Mouse (Mus musculus) cerebellum, adult 2 months (tissue): ENCODE data around the gene Grid1.

Experiments
- CTCF ChIP-seq: fragments of 200-500 bp; IDR thresholded peaks from 2 replicates; pipeline ENCODE4 v1.5.1; 2011; ENCODE audit warnings: low read depth, mild to moderate bottlenecking, control low read depth, low read length, moderate library complexity, borderline replicate concordance; ENCODE audit not compliant: insufficient read depth
- POLR2A ChIP-seq: fragments of 200-500 bp; IDR thresholded peaks from 2 replicates; pipeline ENCODE4 v1.6.1; 2011; ENCODE audit warnings: low read length, control low read depth, borderline replicate concordance; ENCODE audit not compliant: insufficient read depth

DNA sequence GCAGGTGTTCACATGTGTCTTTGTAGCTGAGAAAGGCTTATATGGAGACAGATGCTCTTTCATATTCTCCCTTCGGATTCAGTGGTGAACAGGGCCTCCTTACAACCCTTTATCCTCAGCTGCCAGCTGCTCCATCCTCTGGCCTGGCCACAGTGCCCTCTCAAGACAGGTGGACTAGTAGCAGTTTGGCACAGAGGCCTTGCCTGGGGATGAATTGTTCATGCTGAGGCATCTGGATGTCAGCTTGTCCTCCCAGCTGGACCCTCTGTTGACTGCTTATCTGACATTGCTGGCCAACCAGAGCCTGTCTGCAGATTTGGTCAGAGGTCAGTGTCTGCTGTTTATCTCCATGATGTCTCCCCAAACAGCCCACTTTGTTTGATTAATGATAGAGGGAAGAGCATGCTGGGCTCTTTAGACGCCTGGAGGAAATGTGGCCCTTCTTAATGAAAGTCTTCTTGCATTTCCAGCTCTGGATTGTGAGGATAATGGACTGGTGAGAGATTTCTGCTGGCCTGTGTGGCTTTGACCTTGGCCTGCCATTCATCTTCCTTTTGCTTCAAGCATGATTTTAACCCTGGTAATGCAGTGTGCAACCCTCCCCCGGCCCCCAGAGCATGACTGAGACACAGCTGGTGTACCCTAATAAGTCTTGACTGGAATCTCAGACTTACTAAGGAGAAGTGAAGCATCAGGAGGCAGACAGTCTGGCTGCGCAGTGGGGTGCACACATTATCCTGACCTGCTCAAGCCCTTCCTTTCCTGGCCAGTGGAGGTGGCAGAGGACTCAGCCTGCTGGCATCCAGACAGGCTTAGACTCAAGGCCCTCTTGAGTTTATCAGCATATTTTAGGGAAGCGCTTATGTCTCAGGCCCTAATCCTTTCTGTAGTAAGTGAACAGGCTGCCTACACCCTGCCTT lies 493.7 kb downstream of the Grid1 start:
- TF ChIP-seq CTCF (no peak), POLR2A (no peak)
